Mouse (Mus musculus): ENCODE measurements around the gene Mier2. TPM values are rescaled to one million over a fixed set of nuclear protein-coding genes. Genes with fewer than 3 reads are reported as not detected.

The Mier2 gene
- 49.2 TPM for polyA plus RNA-seq (2017; shearing (Covaris generic))

GRCm38 (mm10) chr10:79554330-79555237 lies at the start of gene Mier2:
Mier2 (minus strand) TSS chr10:79555199.

GRCm38 (mm10) chr10:79587061-79587751 lies 32.2 kb upstream of the Mier2 start, which contains the start of gene Theg:
Theg (minus strand) TSS chr10:79587331.

DNA sequence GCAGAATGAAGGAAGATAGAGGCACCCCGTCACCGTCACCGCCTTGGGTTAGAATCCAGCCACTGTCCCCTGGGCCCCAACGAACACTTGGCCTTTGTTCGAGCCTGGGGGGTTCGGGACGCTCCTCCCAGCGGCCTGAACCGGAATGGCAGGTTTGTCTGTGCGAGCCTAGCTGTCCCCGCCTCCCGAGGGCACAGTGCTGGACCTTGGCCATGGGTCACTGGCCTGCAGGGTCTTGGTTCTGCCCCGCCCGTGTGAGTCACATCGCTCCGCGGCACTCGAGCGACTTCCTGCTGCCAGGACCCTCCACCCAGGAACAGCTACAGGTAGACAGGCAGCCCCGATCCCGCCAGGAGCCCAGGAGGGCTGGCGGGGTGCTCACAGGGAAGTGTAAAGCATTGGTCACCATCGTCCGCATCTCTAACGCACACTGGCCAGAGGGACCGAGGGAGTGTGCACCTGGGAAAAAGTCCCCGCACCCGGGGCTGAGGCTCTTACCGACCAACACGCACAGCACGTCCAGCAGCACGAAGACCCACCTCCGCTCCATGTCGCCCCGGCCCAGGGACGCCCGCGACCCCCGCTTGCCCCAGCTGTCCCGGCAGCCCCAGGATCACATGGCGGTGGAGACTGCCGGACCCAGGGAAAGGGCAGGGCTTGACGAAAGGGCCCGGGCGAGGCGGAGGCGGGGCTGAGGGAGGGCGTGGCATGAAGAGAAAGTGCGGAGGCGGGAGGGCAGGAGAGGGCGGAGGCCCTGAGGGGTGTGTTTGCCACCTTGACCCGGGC lies 21.7 kb downstream of the Mier2 start, which contains the start of gene Plpp2:
TSS of gene Plpp2 (minus strand) at position 671 of the 786 bp plus-strand sequence.

Other genes with a start within 250 kb of the Mier2 start
- gene Vmn2r82, start 198.7 kb downstream of the Mier2 start, polyA plus RNA-seq (2017; shearing (Covaris generic)): 0.29 TPM
- gene Vmn2r83, start 86.5 kb downstream of the Mier2 start, polyA plus RNA-seq (2017; shearing (Covaris generic)): not detected
- 1.7 TPM for gene Plpp2, start 21.4 kb downstream of the Mier2 start, polyA plus RNA-seq (2017; shearing (Covaris generic))
- not detected for gene Theg, start 32.1 kb upstream of the Mier2 start, polyA plus RNA-seq (2017; shearing (Covaris generic))
- not detected for gene C2cd4c, start 58.8 kb upstream of the Mier2 start, polyA plus RNA-seq (2017; shearing (Covaris generic))
- gene Shc2, start 82.7 kb upstream of the Mier2 start, polyA plus RNA-seq (2017; shearing (Covaris generic)): not detected
- gene Odf3l2, start 90.5 kb upstream of the Mier2 start, polyA plus RNA-seq (2017; shearing (Covaris generic)): not detected
- not detected for gene Madcam1, start 109.4 kb upstream of the Mier2 start, polyA plus RNA-seq (2017; shearing (Covaris generic))
- gene Tpgs1, start 114.2 kb upstream of the Mier2 start, polyA plus RNA-seq (2017; shearing (Covaris generic)): 24.0 TPM
- gene Cdc34, start 127.0 kb upstream of the Mier2 start, polyA plus RNA-seq (2017; shearing (Covaris generic)): 83.3 TPM
- gene Gzmm, start 133.8 kb upstream of the Mier2 start, polyA plus RNA-seq (2017; shearing (Covaris generic)): 2.7 TPM
- 178 TPM for gene Bsg, start 149.3 kb upstream of the Mier2 start, polyA plus RNA-seq (2017; shearing (Covaris generic))
- gene Hcn2, start 161.4 kb upstream of the Mier2 start, polyA plus RNA-seq (2017; shearing (Covaris generic)): 0.12 TPM
- gene Polrmt, start 191.4 kb upstream of the Mier2 start, polyA plus RNA-seq (2017; shearing (Covaris generic)): 33.4 TPM
- gene Fgf22, start 199.9 kb upstream of the Mier2 start, polyA plus RNA-seq (2017; shearing (Covaris generic)): not detected
- gene Rnf126, start 211.8 kb upstream of the Mier2 start, polyA plus RNA-seq (2017; shearing (Covaris generic)): 47.0 TPM
- gene Fstl3, start 222.1 kb upstream of the Mier2 start, polyA plus RNA-seq (2017; shearing (Covaris generic)): 0.31 TPM
- gene Prss57, start 235.8 kb upstream of the Mier2 start, polyA plus RNA-seq (2017; shearing (Covaris generic)): not detected
- gene Palm, start 238.4 kb upstream of the Mier2 start, polyA plus RNA-seq (2017; shearing (Covaris generic)): 3.5 TPM

Measured in effector memory CD4-positive, alpha-beta T cell, adult 5 months (primary cell).